Mouse (Mus musculus): ENCODE measurements around the gene Opn1sw.

Gene Opn1sw

GRCm38 (mm10) chr6:29388052-29388518 lies at the start of gene Opn1sw:
TSS of gene Opn1sw (minus strand) at chr6:29388468.
- DNase-seq (ENCODE audit: low spot score) = peak; percentile 77

- peak; percentile 39 for DNase-seq (ENCODE audit: low spot score)
Measured at GRCm38 (mm10) chr6:29436461-29436934, 48.2 kb upstream of the Opn1sw start.

- DNase-seq (ENCODE audit: low spot score) = peak; percentile 64
Measured at GRCm38 (mm10) chr6:29435940-29436451, 47.7 kb upstream of the Opn1sw start.

DNA sequence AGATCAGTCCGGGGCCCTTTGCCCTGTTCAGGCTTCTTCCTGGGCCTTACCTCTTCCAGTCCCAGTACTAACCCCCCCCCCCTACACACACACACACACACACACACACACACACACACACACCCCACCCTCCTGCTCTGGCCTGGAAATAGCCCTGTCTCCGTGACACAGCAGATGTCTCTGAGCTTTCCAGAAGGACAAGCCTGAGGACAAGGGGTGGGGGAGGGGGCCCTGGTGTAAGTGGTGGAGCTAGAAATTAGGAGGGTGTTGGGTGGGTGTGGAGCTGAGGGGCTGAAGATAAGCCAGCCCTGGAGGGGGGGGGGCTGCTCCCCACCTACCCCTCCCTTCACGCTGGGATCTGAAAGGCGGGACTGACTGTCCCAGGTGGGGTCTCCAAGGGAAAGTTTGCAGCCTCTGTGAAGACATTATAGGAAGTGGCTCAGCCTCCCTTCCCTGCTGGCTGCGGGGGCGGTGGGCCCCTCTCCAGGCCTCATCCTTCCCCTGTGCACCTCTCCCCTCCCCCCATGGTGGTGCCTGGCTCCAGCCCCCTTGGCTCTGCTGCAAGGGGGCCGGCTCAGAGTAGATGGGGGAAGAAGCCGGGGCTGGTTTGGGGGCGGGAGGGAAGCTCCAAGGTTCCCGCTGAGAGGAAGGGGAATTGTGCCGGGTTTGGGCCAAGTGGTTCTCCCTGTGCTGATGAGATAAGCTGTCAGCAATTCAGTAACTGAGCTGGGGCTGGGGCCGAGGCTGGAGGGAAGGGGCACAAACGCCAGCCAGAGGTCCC lies 46.8 kb upstream of the Opn1sw start:
- DNase-seq (ENCODE audit: low spot score) = peak; percentile 74

DNA sequence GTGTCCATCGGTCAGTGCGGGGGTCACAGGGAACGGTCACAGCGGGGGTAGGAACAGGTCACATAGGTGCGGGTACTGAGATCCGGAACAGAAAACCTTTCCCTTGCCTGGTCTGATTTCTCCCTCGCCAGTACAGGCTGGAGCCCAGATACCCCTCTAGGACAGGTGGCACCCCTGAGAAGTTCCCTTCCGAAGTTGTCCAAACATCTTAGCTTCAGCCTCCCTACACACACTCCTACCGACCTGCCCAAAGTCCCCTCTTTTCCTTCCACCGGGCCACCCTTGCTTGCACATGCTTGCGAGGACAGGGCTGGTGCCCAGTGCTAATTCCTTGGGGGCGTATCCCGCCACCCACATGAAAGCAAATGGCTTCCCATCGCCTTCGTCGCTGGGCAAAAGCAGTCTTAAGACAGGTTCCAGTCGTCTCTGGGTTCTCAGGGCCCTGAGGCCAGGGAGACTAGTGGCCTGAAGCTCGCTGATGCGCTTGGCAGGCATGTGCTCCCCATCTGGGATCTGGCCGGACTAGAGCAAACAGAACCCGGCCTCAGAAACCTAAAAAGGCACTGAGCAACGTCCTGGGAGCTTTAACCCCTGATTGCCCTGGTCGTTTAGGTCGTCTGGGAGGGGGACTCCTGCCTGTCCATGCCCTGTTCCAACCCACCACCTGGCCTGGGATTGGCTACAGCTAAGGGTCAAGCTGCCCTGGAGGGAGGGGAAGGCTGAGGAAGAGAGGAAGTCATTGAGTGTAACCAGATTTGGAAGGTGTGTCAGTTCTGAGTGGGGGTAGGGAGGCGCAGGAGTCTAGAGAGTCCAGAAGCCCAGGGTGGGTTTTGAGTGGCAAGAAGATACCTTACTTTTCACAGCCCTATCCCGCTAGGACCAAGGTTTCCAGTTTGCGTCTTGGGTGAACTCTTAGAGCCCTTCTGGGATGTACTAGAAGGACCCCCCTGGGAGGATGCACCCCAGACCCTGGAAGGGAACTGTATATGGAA lies 45.8 kb upstream of the Opn1sw start:
- peak; percentile 74 for DNase-seq (ENCODE audit: low spot score)

- DNase-seq (ENCODE audit: low spot score) = peak; percentile 36
Measured at GRCm38 (mm10) chr6:29433038-29433803, 45.0 kb upstream of the Opn1sw start, which contains the start of gene Flnc. TSS of gene Flnc (plus strand) at chr6:29433256.

- no peak for DNase-seq (ENCODE audit: low spot score)
Measured at GRCm38 (mm10) chr6:29432676-29433037, 44.4 kb upstream of the Opn1sw start.

DNA sequence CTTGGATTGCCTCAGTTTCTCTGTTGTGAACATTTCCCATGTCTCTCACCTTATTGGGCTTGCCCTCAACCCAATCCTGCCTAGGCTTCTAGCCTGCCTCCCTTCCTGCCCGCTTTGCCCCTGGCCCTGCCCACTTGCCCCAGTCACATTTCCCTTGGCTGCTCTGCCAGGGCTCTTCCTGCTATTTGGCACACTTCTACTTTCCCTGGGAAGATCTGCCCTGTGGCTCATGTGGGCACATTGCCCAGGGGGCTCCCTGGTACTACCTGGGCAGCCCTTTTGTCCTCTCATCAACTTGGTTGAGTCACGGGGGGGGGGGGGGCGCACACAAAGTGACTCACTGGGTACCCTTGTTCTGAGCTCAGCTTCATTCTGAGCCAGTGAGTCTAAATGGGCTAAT lies 43.9 kb upstream of the Opn1sw start:
- no peak for DNase-seq (ENCODE audit: low spot score)

DNA sequence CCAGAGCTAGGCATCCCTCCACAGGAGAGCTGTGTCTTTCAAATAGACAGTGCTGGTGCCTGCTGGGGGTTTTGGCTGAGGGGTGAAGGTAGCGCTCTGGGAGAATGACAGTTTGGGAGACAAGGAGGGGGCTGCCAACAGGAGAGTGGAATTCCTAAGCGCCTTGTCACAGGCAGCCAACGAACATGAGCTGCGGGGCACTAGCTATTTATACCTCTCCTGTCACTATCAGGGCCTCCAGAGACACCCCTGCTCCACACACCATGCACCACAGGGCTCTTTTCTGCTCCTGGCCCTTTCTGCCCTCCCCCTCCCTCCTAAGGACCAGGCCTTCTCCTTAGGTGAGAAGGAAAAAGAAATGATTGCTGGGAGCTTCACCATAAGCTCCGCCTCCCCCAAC lies 43.2 kb upstream of the Opn1sw start:
- no peak for DNase-seq (ENCODE audit: low spot score)

DNA sequence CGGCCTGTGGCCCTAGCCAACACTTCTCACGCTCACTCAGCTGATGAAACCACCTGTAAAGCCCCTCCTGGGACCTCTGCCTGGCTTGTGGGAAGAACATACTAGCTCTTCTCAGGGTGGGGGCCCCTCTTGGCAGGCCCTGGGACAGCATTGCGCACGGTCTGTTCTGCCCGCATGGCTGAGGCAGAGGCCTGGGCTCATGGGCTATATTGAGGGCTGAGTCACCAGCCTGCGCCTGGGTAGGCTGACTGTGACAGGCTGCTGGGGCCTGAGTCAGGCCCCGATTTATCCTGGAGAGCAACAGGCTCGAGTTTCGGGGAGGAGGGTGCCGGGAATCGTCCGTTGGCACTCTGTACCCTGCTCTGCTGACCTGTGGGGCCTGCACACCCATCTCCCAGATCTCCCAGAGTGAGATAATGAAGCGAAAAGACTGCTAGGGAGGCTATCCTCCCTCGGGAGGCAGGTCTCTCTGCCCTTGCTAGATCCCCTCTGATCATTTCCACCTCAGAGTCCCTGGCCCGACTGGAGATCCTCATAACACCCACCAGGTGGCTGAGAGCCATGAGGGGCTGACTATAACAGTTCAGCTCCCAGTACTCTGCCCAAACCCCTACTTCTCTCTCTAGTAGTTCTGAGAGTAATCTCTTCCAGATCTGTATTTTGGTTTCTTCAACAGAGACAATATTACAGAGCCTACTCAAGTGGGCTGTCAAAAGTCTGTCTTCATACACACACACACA lies 42.6 kb upstream of the Opn1sw start:
- peak; percentile 35 for DNase-seq (ENCODE audit: low spot score)

- DNase-seq (ENCODE audit: low spot score) = no peak
Measured at GRCm38 (mm10) chr6:29428171-29428570, 39.9 kb upstream of the Opn1sw start.

- DNase-seq (ENCODE audit: low spot score) = no peak
Measured at GRCm38 (mm10) chr6:29426331-29426730, 38.1 kb upstream of the Opn1sw start.

GRCm38 (mm10) chr6:29425118-29425517 lies 36.9 kb upstream of the Opn1sw start:
- DNase-seq (ENCODE audit: low spot score) = no peak

GRCm38 (mm10) chr6:29420596-29420995 lies 32.3 kb upstream of the Opn1sw start:
- no peak for DNase-seq (ENCODE audit: low spot score)

GRCm38 (mm10) chr6:29415446-29415845 lies 27.2 kb upstream of the Opn1sw start:
- no peak for DNase-seq (ENCODE audit: low spot score)

- DNase-seq (ENCODE audit: low spot score) = no peak
Measured at GRCm38 (mm10) chr6:29406412-29406811, 18.1 kb upstream of the Opn1sw start.

GRCm38 (mm10) chr6:29402693-29403342 lies 14.6 kb upstream of the Opn1sw start:
- peak; percentile 61 for DNase-seq (ENCODE audit: low spot score)

DNA sequence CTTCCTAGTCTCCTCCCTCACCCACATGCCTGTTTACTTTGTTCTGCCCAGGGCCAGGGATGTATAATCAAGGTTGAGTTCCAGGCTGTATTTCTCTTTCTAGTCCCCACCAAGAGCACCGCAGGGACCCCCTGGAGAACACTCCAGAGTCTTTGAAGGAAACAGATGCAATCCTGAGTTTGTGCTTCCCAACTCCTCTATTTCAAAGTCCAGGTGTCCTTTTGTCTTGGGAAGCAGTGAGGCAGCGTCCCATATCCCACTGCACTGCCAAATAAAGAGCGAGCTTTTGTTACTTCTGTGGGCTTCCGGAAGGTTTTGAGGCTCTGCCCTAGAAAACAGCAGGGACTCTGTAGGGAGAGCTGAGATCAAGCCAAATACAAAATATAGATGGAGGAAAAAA lies 11.6 kb upstream of the Opn1sw start:
- DNase-seq (ENCODE audit: low spot score) = no peak

- peak; percentile 27 for DNase-seq (ENCODE audit: low spot score)
Measured at GRCm38 (mm10) chr6:29397575-29397974, 9.3 kb upstream of the Opn1sw start.

Data from embryo, embryonic 10.5 days (tissue).